Mouse (Mus musculus): ENCODE measurements around the gene Marco. TPM values are rescaled to one million over a fixed set of nuclear protein-coding genes. Genes with fewer than 3 reads are reported as not detected.

Gene Marco
- polyA plus RNA-seq, 1 experiment from 2014 or later, result 0.40 TPM

GRCm38 (mm10) chr1:120425587-120425986 lies 79.2 kb downstream of the Marco start:
- WGBS, result 45% methylated on average over 8 of the region's 8 CpGs
- H3K4me2 ChIP-seq (replicated peaks), result no peak overlapping the region
- no peak for ATAC-seq

More at GRCm38 (mm10) chr1:120425587-120425986, 79.2 kb downstream of the Marco start:
- Histone ChIP-seq H3K9ac (no peak overlapping the region), H3K4me3 (replicated peaks) (no peak overlapping the region), H3K27ac (no peak overlapping the region), H3K4me1 (replicated peaks) (no peaks in the 10 kb centered on the region), H3K9me3 (no peaks in the 10 kb centered on the region), H3K27me3 (replicated peaks) (no peaks in the 10 kb centered on the region), H3K36me3 (no peaks in the 10 kb centered on the region)

Other genes starting within 250 kb of the Marco start
- gene Steap3, start 232.3 kb downstream of the Marco start, polyA plus RNA-seq (2015; fragmentation: Nextera tagmentation; extraction: Ambion mirVana), result 3.0 and 3.4 TPM in 2 replicates
- gene C1ql2, start 164.4 kb downstream of the Marco start, polyA plus RNA-seq (2015; fragmentation: Nextera tagmentation; extraction: Ambion mirVana), result 0.08 TPM in 1 of 2 replicates, not detected in the other
- not detected in 2 replicates for gene En1, start 97.4 kb upstream of the Marco start, polyA plus RNA-seq (2015; fragmentation: Nextera tagmentation; extraction: Ambion mirVana)

Measured in intestine, embryonic 15.5 days (tissue).